Mouse (Mus musculus) thymus, postnatal 0 days (tissue): ENCODE measurements at regions not wholly inside any gene's neighbourhood (a gene's known extent, or its start where the extent isn't known, plus 50 kb on each side); places are given as distances from the start of the nearest gene placed in this dataset.

Source experiments
- DNase-seq: peaks from one replicate; pipeline ENCODE4 v3.0.0-alpha.2; 2015; ENCODE audit warnings: low spot score

DNA sequence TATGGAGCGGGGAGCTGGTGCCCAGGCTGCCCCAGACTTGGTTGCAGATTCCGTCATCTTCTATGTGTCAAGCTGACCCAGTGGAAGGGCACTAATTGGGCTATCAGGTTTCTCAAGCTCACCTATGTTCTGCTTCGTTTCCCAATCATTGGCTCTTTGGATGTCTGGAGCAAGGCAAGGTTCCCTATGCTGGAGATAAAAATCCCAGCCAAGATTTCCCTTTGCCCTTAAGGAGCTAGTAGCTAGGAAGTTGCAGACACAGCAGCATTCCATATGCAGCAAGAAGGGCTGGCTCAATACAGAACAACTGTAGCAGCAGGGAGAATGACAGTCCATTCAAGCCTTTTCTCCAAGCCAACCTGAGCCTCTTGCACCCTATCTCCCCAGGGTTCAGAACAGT, 159.2 kb upstream of the Zfp706 start:
- no peak for DNase-seq

- no peak for DNase-seq
Measured at GRCm38 (mm10) chr15:37165887-37166507, 158.4 kb upstream of the Zfp706 start.

- no peak for DNase-seq
Measured at GRCm38 (mm10) chr15:37165216-37165615, 157.6 kb upstream of the Zfp706 start.

- DNase-seq = no peak
Measured at GRCm38 (mm10) chr15:37164191-37165135, 156.9 kb upstream of the Zfp706 start.

DNA sequence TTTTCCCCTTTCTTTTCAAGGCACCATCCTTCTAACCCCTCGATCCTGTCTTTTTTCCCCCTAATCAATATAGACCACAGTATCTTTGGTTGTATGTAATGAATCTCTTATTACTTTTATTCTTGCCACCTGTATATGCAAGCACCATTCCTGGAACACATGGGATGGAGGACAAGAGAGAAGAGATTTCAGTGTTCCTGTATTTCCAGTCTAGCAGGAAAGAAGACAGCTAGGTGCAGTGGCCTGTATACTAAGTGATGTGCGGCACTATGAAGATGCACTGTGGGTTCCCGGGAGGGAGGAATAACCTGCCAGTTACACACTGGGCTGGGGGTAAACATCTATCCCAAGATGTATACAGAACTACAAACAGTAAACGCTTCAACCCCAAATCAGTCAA, 152.4 kb upstream of the Zfp706 start:
- DNase-seq = no peak

DNA sequence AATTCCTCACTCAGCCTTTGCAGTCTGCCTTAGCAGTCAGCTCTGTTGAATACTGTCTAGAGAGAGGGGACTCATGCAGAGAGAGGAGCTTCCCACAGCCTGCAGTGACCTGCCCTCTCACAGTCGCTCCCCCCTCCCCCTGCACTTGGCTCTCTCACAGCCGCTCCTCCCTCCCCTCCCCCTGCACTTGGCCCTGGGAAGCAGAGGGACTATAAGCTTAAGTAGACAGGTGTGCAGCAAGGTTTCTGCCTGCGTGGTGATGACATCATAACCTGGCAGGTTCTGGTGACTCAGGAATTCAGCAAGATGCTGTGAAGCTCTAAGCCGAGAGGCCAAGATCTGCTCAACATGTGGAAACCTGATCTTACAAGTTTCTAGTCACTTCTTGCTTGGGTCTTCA, 151.8 kb upstream of the Zfp706 start:
- peak; percentile 2 for DNase-seq

- no peak for DNase-seq
Measured at GRCm38 (mm10) chr15:37157386-37157785, 149.8 kb upstream of the Zfp706 start.

DNA sequence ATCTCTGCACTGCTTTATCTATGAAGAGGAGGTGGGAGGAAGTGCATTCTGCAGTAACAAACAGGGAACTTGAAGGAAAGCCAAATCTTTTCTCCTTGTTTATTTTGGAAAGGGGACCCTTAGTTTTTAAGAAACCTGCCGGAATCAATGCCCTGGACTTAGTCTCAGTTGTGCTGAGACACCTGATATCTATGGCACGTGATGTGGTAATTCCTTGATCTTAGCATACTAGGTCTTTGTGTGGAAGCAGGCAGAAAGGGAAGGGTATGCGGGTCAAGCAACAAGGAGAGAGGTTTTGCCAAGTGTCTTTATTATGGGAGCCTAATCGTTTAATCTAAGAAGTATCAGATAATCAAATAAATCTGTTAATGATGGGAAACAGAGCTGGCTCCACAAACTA, 147.4 kb upstream of the Zfp706 start:
- DNase-seq = no peak

- no peak for DNase-seq
Measured at GRCm38 (mm10) chr15:37153177-37153576, 145.6 kb upstream of the Zfp706 start.

DNA sequence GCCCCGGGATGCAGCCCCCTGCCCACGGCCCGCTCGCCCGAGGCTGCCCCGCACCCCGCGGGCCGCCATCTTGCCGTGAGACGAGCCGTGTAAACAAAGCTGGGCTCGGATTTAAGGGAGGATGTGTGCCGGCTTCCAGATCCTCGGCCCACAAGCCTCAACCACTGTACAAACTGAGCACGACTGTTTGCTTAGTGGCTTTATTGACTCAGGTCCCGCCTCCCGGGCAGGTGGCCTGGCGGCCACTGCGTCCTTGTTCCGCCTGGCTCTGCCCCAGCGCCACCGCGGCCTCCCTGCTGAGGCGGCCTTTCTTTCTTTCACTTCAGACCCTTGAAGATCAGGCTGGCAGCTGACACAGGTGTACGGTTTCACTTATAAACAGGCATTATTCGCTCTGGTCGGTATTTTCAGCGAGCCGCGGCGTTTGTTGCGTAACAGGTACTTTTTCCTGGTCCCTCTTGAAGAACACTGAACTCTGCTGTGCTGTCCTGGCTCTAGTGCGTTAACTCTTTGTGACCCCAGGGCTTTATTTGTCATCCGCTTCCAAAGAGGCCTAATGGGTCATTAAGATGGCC, 128.1 kb upstream of the Zfp706 start:
- peak; percentile 62 for DNase-seq

- DNase-seq = no peak
Measured at GRCm38 (mm10) chr15:37134913-37135589, 127.5 kb upstream of the Zfp706 start.

GRCm38 (mm10) chr15:37134386-37134785, 126.8 kb upstream of the Zfp706 start:
- no peak for DNase-seq

GRCm38 (mm10) chr15:37133916-37134315, 126.3 kb upstream of the Zfp706 start:
- no peak for DNase-seq

- no peak for DNase-seq
Measured at GRCm38 (mm10) chr15:37127681-37128080, 120.1 kb upstream of the Zfp706 start.

GRCm38 (mm10) chr15:37127170-37127569, 119.6 kb upstream of the Zfp706 start:
- no peak for DNase-seq

DNA sequence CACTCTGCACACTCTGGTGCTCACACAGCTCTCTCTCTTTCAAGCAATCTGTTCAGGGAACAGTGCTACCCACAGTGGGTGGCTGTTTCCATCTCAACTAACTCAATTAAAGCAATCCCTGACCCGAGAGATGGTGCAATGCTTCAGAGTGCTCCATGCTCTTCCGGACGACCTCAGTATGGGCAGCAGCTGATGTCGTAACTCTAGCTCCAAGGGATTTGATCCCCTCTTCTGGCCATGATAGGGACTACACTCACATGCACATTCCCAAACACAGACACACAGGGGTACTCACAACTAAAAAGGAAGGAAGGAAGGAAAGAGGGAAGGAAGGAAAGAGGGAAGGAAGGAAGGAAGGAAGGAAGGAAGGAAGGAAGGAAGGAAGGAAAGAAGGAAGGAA, 118.2 kb upstream of the Zfp706 start:
- no peak for DNase-seq

GRCm38 (mm10) chr15:37124951-37125350, 117.4 kb upstream of the Zfp706 start:
- no peak for DNase-seq

DNA sequence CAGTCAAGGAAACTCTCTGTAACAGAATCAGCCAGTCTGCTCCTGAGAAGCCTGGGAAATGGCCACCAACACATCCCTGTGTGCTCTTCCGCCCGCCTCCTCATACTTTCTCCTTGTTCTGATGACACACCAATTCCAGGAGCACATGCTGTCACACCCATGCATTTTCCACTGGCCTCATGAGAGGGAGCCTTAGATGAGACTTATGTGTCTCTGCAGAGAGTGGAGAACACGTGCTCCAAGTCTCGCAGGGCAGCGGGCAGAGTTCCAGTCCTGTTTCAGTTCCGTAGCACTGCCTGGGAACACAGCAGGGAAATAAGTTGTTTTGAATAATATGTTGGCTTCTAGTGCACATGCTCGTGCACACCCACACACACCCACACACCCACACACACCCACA, 116.7 kb upstream of the Zfp706 start:
- DNase-seq = no peak

DNA sequence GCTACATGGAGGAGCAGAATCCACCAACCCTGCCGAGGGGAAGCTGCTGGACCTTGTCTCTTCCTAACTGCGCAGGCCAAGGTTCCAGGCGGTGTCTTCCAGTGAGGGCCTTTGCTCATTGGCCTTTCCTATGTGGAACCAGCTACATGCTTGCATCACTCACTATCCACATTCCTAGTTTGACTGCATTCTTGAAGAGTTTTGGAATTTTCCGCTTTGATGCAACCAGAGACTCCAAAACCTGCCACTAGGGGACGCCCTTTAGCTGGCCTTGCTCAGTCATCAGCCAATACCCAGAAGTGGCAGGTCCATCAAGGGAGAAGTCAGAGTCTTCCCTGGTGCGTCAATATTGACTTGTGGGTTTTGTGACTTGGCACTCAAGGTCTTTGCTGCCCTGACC, 112.8 kb upstream of the Zfp706 start:
- peak; percentile 66 for DNase-seq

DNA sequence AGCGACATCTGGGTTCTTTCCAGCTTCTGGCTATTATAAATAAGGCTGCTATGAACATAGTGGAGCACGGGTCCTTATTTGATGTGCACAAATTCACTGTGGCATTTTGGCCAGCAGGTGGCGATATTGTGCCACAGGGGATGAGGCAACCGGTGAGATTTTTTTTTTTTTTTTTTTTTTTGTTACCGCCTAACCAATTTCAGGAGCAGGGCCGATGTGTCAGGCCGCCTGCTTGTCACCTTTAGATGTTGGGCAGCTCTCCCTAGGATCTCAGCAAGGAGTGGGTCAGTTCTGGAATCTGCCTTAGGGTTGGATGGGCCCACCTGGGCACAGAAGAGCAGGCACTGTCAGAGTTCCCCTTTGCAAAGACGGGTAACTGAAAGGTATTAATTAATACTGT, 106.5 kb upstream of the Zfp706 start:
- peak; percentile 79 for DNase-seq

DNA sequence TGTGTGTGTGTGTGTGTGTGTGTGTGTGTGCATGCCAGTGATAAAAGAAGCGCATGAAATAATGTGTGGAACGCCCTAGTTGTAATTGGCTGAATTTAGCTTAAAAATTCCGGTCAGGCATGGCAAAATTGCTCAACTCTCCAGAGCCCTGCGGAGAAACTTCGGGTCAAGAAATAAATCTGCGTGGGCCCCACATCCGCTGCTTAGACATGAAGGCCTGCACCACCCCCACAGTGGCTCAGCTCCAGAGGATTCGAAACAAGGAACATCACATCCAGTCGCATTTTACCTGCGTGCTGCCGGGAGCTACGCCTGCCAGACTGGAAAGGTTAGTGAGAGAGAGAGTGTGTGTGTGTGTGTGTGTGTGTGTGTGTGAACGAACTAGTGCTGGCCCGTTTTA, 102.9 kb upstream of the Zfp706 start:
- no peak for DNase-seq

GRCm38 (mm10) chr15:37102035-37102555, 94.5 kb upstream of the Zfp706 start:
- DNase-seq = no peak
